Mouse (Mus musculus): ENCODE data around the gene Mllt3. TPM values are rescaled to one million over a fixed set of nuclear protein-coding genes. Genes with fewer than 3 reads are reported as not detected.
"Not testable (repeated sequence)": the region's sequence is repeated elsewhere in the genome, so short reads cannot be mapped to it uniquely, and the experiment has no call there.

The Mllt3 gene
- polyA plus RNA-seq, 1 experiment from 2014 or later: 89.3 TPM

GRCm38 (mm10) chr4:87964890-87965289 is 68.3 kb downstream of the Mllt3 start:
- H3K4me1 ChIP-seq: peaks cover 10% of the 10 kb centered on the region
- ATAC-seq (ENCODE audit: insufficient number of reproducible peaks, insufficient read depth, low FRiP score, low TSS enrichment, low read depth); H3K4me2 ChIP-seq; H3K9ac ChIP-seq; H3K36me3 ChIP-seq; H3K27ac ChIP-seq; H3K27me3 ChIP-seq; H3K4me3 ChIP-seq; H3K9me3 ChIP-seq: not testable (repeated sequence)
- 97% methylated on average over 1 of the region's 2 CpGs for WGBS

- Histone ChIP-seq H3K4me2 (no peak overlapping the region), H3K27ac (no peak overlapping the region), H3K4me1 (peaks cover 10% of the 10 kb centered on the region), H3K27me3 (no peaks in the 10 kb centered on the region), H3K36me3 (no peaks in the 10 kb centered on the region), H3K9me3 (no peaks in the 10 kb centered on the region), H3K9ac (no peak overlapping the region), H3K4me3 (no peak overlapping the region)
- 86% methylated on average over 3 of the region's 3 CpGs for WGBS
- no peak for ATAC-seq (ENCODE audit: insufficient number of reproducible peaks, insufficient read depth, low FRiP score, low TSS enrichment, low read depth)
Observed at GRCm38 (mm10) chr4:87963773-87964076, 69.4 kb downstream of the Mllt3 start.

GRCm38 (mm10) chr4:87963055-87963772 is 70.0 kb downstream of the Mllt3 start:
- Histone ChIP-seq H3K4me2 (no peak overlapping the region), H3K27ac (no peak overlapping the region), H3K4me1 (peaks cover 8% of the 10 kb centered on the region), H3K9ac (no peak overlapping the region), H3K4me3 (no peak overlapping the region), H3K27me3 (no peaks in the 10 kb centered on the region), H3K36me3 (no peaks in the 10 kb centered on the region), H3K9me3 (no peaks in the 10 kb centered on the region)
- no peak for ATAC-seq (ENCODE audit: insufficient number of reproducible peaks, insufficient read depth, low FRiP score, low TSS enrichment, low read depth)
- WGBS: 72% methylated on average over 13 of the region's 13 CpGs

GRCm38 (mm10) chr4:87961872-87962271 is 71.3 kb downstream of the Mllt3 start:
- no peak overlapping the region for H3K27ac ChIP-seq
- H3K4me1 ChIP-seq: peaks cover 6% of the 10 kb centered on the region; the same call in 1 of the 2 replicates
- no peak overlapping the region for H3K4me2 ChIP-seq
- ATAC-seq (ENCODE audit: insufficient number of reproducible peaks, insufficient read depth, low FRiP score, low TSS enrichment, low read depth): no peak
- no peaks in the 10 kb centered on the region for H3K27me3 ChIP-seq
- H3K4me3 ChIP-seq: no peak overlapping the region
- H3K9ac ChIP-seq: no peak overlapping the region
- no peaks in the 10 kb centered on the region for H3K9me3 ChIP-seq
- H3K36me3 ChIP-seq: no peaks in the 10 kb centered on the region
- WGBS: 83% methylated on average over 6 of the region's 6 CpGs

- H3K27ac ChIP-seq: no peak overlapping the region
- H3K27me3 ChIP-seq: no peaks in the 10 kb centered on the region
Observed at GRCm38 (mm10) chr4:87957852-87958251, 75.3 kb downstream of the Mllt3 start.

GRCm38 (mm10) chr4:87957198-87957597 is 76.0 kb downstream of the Mllt3 start:
- H3K4me3 ChIP-seq: no peak overlapping the region
- H3K36me3 ChIP-seq: no peaks in the 10 kb centered on the region
- H3K27me3 ChIP-seq: no peaks in the 10 kb centered on the region
- WGBS: 94% methylated on average over 3 of the region's 3 CpGs
- H3K4me2 ChIP-seq: no peak overlapping the region
- no peaks in the 10 kb centered on the region for H3K9me3 ChIP-seq
- no peak for ATAC-seq (ENCODE audit: insufficient number of reproducible peaks, insufficient read depth, low FRiP score, low TSS enrichment, low read depth)
- no peak overlapping the region for H3K9ac ChIP-seq
- H3K27ac ChIP-seq: no peak overlapping the region
- H3K4me1 ChIP-seq: peaks cover 12% of the 10 kb centered on the region

More at GRCm38 (mm10) chr4:87957852-87958251, 75.3 kb downstream of the Mllt3 start:
- H3K9ac ChIP-seq: no peak overlapping the region
- H3K4me3 ChIP-seq: no peak overlapping the region
- 80% methylated on average over 3 of the region's 3 CpGs for WGBS
- no peaks in the 10 kb centered on the region for H3K36me3 ChIP-seq
- no peak overlapping the region for H3K4me2 ChIP-seq
- H3K4me1 ChIP-seq: peaks cover 12% of the 10 kb centered on the region
- no peak for ATAC-seq (ENCODE audit: insufficient number of reproducible peaks, insufficient read depth, low FRiP score, low TSS enrichment, low read depth)
- H3K9me3 ChIP-seq: no peaks in the 10 kb centered on the region

GRCm38 (mm10) chr4:87955132-87955531 is 78.0 kb downstream of the Mllt3 start:
- peaks cover 12% of the 10 kb centered on the region for H3K4me1 ChIP-seq

DNA sequence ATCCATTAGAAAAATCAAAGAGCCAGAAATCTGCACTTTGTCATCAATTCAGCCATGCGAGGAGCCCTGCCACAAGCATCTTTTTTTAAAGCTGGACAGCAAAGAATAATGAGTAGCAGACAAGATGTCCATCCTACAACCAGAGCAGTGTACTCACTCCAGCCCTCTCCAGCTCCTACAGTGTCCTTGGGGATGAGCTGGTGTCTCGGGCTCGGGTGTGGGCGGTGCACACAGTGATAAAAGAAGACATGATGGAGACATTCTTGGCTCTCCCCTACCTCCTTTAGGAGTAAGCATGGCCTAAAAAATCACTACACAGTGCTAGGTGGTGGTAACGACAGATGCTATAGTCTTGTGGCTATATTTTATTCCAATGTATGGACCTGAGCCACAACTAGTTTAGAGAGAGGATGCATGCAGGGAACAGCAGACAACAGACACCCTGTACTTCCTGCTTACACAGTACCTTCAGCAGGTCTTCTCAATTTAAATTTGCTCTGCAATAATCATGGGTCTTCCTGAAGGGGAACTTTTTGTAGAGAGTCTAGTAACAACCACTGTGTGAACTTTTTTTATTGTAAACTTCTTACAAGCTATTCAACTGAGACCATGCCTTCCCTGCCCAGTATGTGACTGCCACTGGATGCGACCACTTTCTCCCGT is 78.6 kb downstream of the Mllt3 start:
- Histone ChIP-seq H3K36me3 (no peaks in the 10 kb centered on the region), H3K4me1 (peaks cover 16% of the 10 kb centered on the region), H3K9me3 (no peaks in the 10 kb centered on the region), H3K27ac (no peak overlapping the region), H3K4me2 (no peak overlapping the region), H3K27me3 (no peaks in the 10 kb centered on the region), H3K9ac (no peak overlapping the region), H3K4me3 (no peak overlapping the region)
- ATAC-seq (ENCODE audit: insufficient number of reproducible peaks, insufficient read depth, low FRiP score, low TSS enrichment, low read depth): 0 out of 2 replicates have a peak, but pooled peaks have one; percentile 32
- 70% methylated on average over 7 of the region's 7 CpGs for WGBS

More at GRCm38 (mm10) chr4:87955132-87955531, 78.0 kb downstream of the Mllt3 start:
- Histone ChIP-seq H3K9me3 (no peaks in the 10 kb centered on the region), H3K4me2 (no peak overlapping the region), H3K27me3 (no peaks in the 10 kb centered on the region), H3K27ac (no peak overlapping the region), H3K4me3 (no peak overlapping the region), H3K36me3 (no peaks in the 10 kb centered on the region), H3K9ac (no peak overlapping the region)
- WGBS: 90% methylated on average over 2 of the region's 2 CpGs
- ATAC-seq (ENCODE audit: insufficient number of reproducible peaks, insufficient read depth, low FRiP score, low TSS enrichment, low read depth): no peak

DNA sequence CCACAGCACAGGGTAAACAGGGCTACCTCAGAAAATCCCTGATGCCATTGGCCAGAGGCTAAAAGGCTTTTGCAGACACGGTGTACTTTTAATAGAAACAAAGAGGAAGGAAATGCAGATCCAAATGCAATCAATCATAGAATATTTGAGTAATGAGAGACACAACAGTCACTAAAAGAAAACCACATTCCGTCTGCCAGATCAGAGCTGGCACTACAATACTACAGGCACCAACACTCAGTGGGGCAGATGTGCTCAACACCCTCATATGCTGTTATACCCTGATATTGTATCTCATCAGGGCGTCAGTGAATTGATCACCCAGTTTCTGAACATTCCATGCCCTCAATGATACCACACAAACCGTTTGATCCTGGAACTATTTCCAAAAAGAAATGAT is 79.4 kb downstream of the Mllt3 start:
- no peak overlapping the region for H3K27ac ChIP-seq
- H3K9ac ChIP-seq: no peak overlapping the region
- H3K4me1 ChIP-seq: peaks cover 18% of the 10 kb centered on the region
- H3K4me2 ChIP-seq: no peak overlapping the region
- H3K36me3 ChIP-seq: no peaks in the 10 kb centered on the region
- no peak overlapping the region for H3K4me3 ChIP-seq
- 57% methylated on average over 4 of the region's 4 CpGs for WGBS
- no peak for ATAC-seq (ENCODE audit: insufficient number of reproducible peaks, insufficient read depth, low FRiP score, low TSS enrichment, low read depth)
- H3K27me3 ChIP-seq: no peaks in the 10 kb centered on the region
- no peaks in the 10 kb centered on the region for H3K9me3 ChIP-seq

- no peaks in the 10 kb centered on the region for H3K36me3 ChIP-seq
- WGBS: 78% methylated on average over 4 of the region's 4 CpGs
- no peak overlapping the region for H3K4me2 ChIP-seq
- no peak overlapping the region for H3K4me3 ChIP-seq
- H3K27me3 ChIP-seq: no peaks in the 10 kb centered on the region
- peaks cover 18% of the 10 kb centered on the region for H3K4me1 ChIP-seq
- ATAC-seq (ENCODE audit: insufficient number of reproducible peaks, insufficient read depth, low FRiP score, low TSS enrichment, low read depth): no peak
- H3K27ac ChIP-seq: no peak overlapping the region
- H3K9ac ChIP-seq: no peak overlapping the region
- no peaks in the 10 kb centered on the region for H3K9me3 ChIP-seq
Observed at GRCm38 (mm10) chr4:87953268-87953667, 79.9 kb downstream of the Mllt3 start.

DNA sequence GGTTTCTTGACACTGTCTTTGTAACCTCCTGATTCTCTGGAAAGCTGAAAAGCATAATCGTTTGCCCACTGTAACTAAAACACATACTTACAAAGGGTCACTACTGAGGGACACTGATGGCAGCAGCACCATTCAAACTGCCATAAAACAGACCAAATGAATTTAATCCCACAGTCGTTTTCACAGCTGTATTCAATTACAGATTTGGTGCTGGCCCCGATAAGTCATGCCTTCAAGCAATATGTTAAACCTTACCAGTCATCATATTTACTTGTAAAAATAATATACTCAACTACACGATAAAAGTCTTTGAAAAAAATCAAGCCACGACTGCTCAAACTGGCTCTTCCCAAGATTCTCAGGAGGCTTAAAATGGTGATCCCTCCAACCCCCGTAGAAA is 83.7 kb downstream of the Mllt3 start:
- Histone ChIP-seq H3K9ac (no peak overlapping the region), H3K27ac (no peak overlapping the region), H3K9me3 (no peaks in the 10 kb centered on the region), H3K36me3 (no peaks in the 10 kb centered on the region), H3K4me2 (no peak overlapping the region), H3K4me1 (peaks cover 16% of the 10 kb centered on the region), H3K27me3 (no peaks in the 10 kb centered on the region), H3K4me3 (no peak overlapping the region)
- 19% methylated on average over 6 of the region's 6 CpGs for WGBS
- no peak for ATAC-seq (ENCODE audit: insufficient number of reproducible peaks, insufficient read depth, low FRiP score, low TSS enrichment, low read depth)

GRCm38 (mm10) chr4:87944320-87944719 is 88.8 kb downstream of the Mllt3 start:
- no peak overlapping the region for H3K9ac ChIP-seq
- H3K4me2 ChIP-seq: no peak overlapping the region
- peaks cover 11% of the 10 kb centered on the region for H3K4me1 ChIP-seq
- no peaks in the 10 kb centered on the region for H3K36me3 ChIP-seq
- no peaks in the 10 kb centered on the region for H3K9me3 ChIP-seq
- no peak for ATAC-seq (ENCODE audit: insufficient number of reproducible peaks, insufficient read depth, low FRiP score, low TSS enrichment, low read depth)
- no peak overlapping the region for H3K4me3 ChIP-seq
- WGBS: 56% methylated on average over 3 of the region's 3 CpGs
- H3K27me3 ChIP-seq: no peaks in the 10 kb centered on the region
- no peak overlapping the region for H3K27ac ChIP-seq

Measured in embryonic facial prominence, embryonic 13.5 days (tissue).